Mouse (Mus musculus) kidney, postnatal 0 days (tissue): ENCODE results near the gene Hsdl2. TPM values are rescaled to one million over a fixed set of nuclear protein-coding genes. Genes with fewer than 3 reads are reported as not detected.

Source experiments
- ATAC-seq: fragments of 200-750 bp; cut with Nextera tagmentation; replicated peaks from 2 replicates; pipeline ENCODE4 v1.8.0; 2017; ENCODE audit warnings: low read depth, moderate number of reproducible peaks, moderate TSS enrichment, moderate library complexity; ENCODE audit not compliant: low FRiP score
- DNase-seq: peaks from one replicate; pipeline ENCODE4 v3.0.0-alpha.2; 2016; ENCODE audit warnings: low spot score
- H3K27ac ChIP-seq: fragments of 300-500 bp; sonication (generic); 2 replicates; pipeline ENCODE4 v1.5.1; 2014; ENCODE audit warnings: mild to moderate bottlenecking
- H3K27me3 ChIP-seq: fragments of 300-500 bp; sonication (generic); 2 replicates; pipeline ENCODE4 v1.6.1; 2014; ENCODE audit warnings: low read length, mixed read lengths; ENCODE audit not compliant: insufficient read depth
- H3K36me3 ChIP-seq: fragments of 300-500 bp; sonication (generic); 2 replicates; pipeline ENCODE4 v1.6.1; 2014; ENCODE audit warnings: low read length, mixed read lengths; ENCODE audit not compliant: insufficient read depth
- H3K4me1 ChIP-seq: fragments of 300-500 bp; sonication (generic); replicated peaks from 2 replicates; pipeline ENCODE4 v1.6.1; 2014; ENCODE audit warnings: antibody characterized with exemption, low read length, mixed read lengths; ENCODE audit not compliant: insufficient read depth
- H3K4me2 ChIP-seq: fragments of 300-500 bp; sonication (generic); 2 replicates; pipeline ENCODE4 v1.6.1; 2014; ENCODE audit warnings: mild to moderate bottlenecking, low read length, moderate library complexity, mixed read lengths
- H3K4me3 ChIP-seq: fragments of 300-500 bp; sonication (generic); replicated peaks from 2 replicates; pipeline ENCODE4 v1.5.1; 2014; ENCODE audit warnings: low read depth, low read length
- H3K9ac ChIP-seq: fragments of 300-500 bp; sonication (generic); 2 replicates; pipeline ENCODE4 v1.6.1; 2014; ENCODE audit warnings: low read depth, low read length
- H3K9me3 ChIP-seq: fragments of 300-500 bp; sonication (generic); replicated peaks from 2 replicates; pipeline ENCODE4 v1.6.1; 2016; ENCODE audit warnings: low read length, inconsistent platforms, mixed read lengths
- CTCF ChIP-seq: IDR thresholded peaks from 2 replicates; pipeline ENCODE4 v1.5.1; 2016; ENCODE audit warnings: antibody characterized with exemption, low read depth, mild to moderate bottlenecking, moderate library complexity
- WGBS: fragments of 180-500 bp; shearing (Covaris S2); extraction: QIAGEN DNeasy Blood & Tissue Kit; methylation state at CpG from one replicate; pipeline ENCODE4 v1.1.7; 2014; 5-methylcytosine and 5-hydroxymethylcytosine counted together
- polyA plus RNA-seq: library from polyadenylated mRNA; unstranded; fragments of >200 nt; fragmentation: Nextera tagmentation; extraction: Ambion mirVana; gene quantifications from 2 replicates; pipeline ENCODE4 v1.2.1, GENCODE M21; 2015

Hsdl2 gene
- polyA plus RNA-seq, 1 experiment from 2014 or later: 40.4 TPM

- H3K27me3 ChIP-seq: no peaks in the 10 kb centered on the region
- H3K36me3 ChIP-seq: no peaks in the 10 kb centered on the region
- H3K4me3 ChIP-seq: no peak overlapping the region
- 70% methylated on average over 9 of the region's 9 CpGs for WGBS
- H3K27ac ChIP-seq: no peak overlapping the region
- DNase-seq (no peak), ATAC-seq (no peak)
- no peak overlapping the region for H3K9ac ChIP-seq
- H3K4me1 ChIP-seq: peaks cover 6% of the 10 kb centered on the region; the same call in 1 of the 2 replicates
- no peak overlapping the region for H3K4me2 ChIP-seq
- no peak for TF ChIP-seq CTCF
- no peaks in the 10 kb centered on the region for H3K9me3 ChIP-seq
Measured at GRCm38 (mm10) chr4:59630122-59630521, 48.8 kb downstream of the Hsdl2 start.

- no peak for DNase-seq
- WGBS: 91% methylated on average over 1 of the region's 1 CpGs
- no peaks in the 10 kb centered on the region for H3K9me3 ChIP-seq
- H3K27me3 ChIP-seq: no peaks in the 10 kb centered on the region
- no peak for TF ChIP-seq CTCF
- H3K27ac ChIP-seq: no peak overlapping the region
- peaks cover 15% of the 10 kb centered on the region for H3K4me1 ChIP-seq
- H3K4me2 ChIP-seq: no peak overlapping the region
- no peak for ATAC-seq
- no peaks in the 10 kb centered on the region for H3K36me3 ChIP-seq
- no peak overlapping the region for H3K9ac ChIP-seq
- H3K4me3 ChIP-seq: no peak overlapping the region
Measured at GRCm38 (mm10) chr4:59634532-59634931, 53.2 kb downstream of the Hsdl2 start.

- ATAC-seq: no peak
- Histone ChIP-seq H3K27me3 (no peaks in the 10 kb centered on the region), H3K4me3 (no peak overlapping the region), H3K4me1 (peaks cover 35% of the 10 kb centered on the region), H3K27ac (no peak overlapping the region), H3K9me3 (no peaks in the 10 kb centered on the region), H3K9ac (no peak overlapping the region), H3K4me2 (no peak overlapping the region), H3K36me3 (no peaks in the 10 kb centered on the region)
- TF ChIP-seq CTCF: no peak
- no peak for DNase-seq
Measured at GRCm38 (mm10) chr4:59639163-59639562, 57.8 kb downstream of the Hsdl2 start.

- peaks cover 30% of the 10 kb centered on the region for H3K4me1 ChIP-seq
- TF ChIP-seq CTCF: no peak
- H3K4me3 ChIP-seq: no peak overlapping the region
- DNase-seq (no peak), ATAC-seq (no peak)
- H3K9me3 ChIP-seq: no peaks in the 10 kb centered on the region
- H3K27ac ChIP-seq: peak overlapping the region; percentile 66; the same call in 1 of the 2 replicates
- H3K36me3 ChIP-seq: no peaks in the 10 kb centered on the region
- no peak overlapping the region for H3K9ac ChIP-seq
- WGBS: 79% methylated on average over 2 of the region's 2 CpGs
- no peak overlapping the region for H3K4me2 ChIP-seq
- H3K27me3 ChIP-seq: no peaks in the 10 kb centered on the region
Measured at GRCm38 (mm10) chr4:59640720-59641119, 59.4 kb downstream of the Hsdl2 start.

- H3K36me3 ChIP-seq: no peaks in the 10 kb centered on the region
- H3K9ac ChIP-seq: no peak overlapping the region
- no peak overlapping the region for H3K4me2 ChIP-seq
- H3K4me1 ChIP-seq: peaks cover 30% of the 10 kb centered on the region
- DNase-seq (no peak), ATAC-seq (no peak)
- WGBS: 74% methylated on average over 3 of the region's 3 CpGs
- no peak for TF ChIP-seq CTCF
- H3K4me3 ChIP-seq: no peak overlapping the region
- no peaks in the 10 kb centered on the region for H3K9me3 ChIP-seq
- peak overlapping the region; percentile 66 for H3K27ac ChIP-seq
- no peaks in the 10 kb centered on the region for H3K27me3 ChIP-seq
Measured at GRCm38 (mm10) chr4:59642039-59642438, 60.7 kb downstream of the Hsdl2 start.

- Histone ChIP-seq H3K4me3 (no peak overlapping the region), H3K36me3 (no peaks in the 10 kb centered on the region), H3K27ac (peak overlapping the region; percentile 66; the same call in 1 of the 2 replicates), H3K4me2 (no peak overlapping the region), H3K4me1 (peaks cover 30% of the 10 kb centered on the region), H3K9me3 (no peaks in the 10 kb centered on the region), H3K9ac (no peak overlapping the region), H3K27me3 (no peaks in the 10 kb centered on the region)
- 58% methylated on average over 2 of the region's 2 CpGs for WGBS
- TF ChIP-seq CTCF: no peak
- DNase-seq (no peak), ATAC-seq (peak; percentile 57; the same call in 1 of the 2 replicates)
Measured at GRCm38 (mm10) chr4:59642657-59643056, 61.3 kb downstream of the Hsdl2 start.

GRCm38 (mm10) chr4:59644431-59644830 is 63.1 kb downstream of the Hsdl2 start:
- Histone ChIP-seq H3K4me3 (no peak overlapping the region), H3K4me1 (peaks cover 25% of the 10 kb centered on the region; the same call in 1 of the 2 replicates), H3K27me3 (no peaks in the 10 kb centered on the region), H3K4me2 (no peak overlapping the region), H3K36me3 (no peaks in the 10 kb centered on the region), H3K9me3 (no peaks in the 10 kb centered on the region), H3K9ac (no peak overlapping the region), H3K27ac (peak overlapping the region; percentile 25)
- TF ChIP-seq CTCF: no peak
- DNase-seq (no peak), ATAC-seq (no peak)
- 71% methylated on average over 3 of the region's 3 CpGs for WGBS
